In the genomic region with DNA sequence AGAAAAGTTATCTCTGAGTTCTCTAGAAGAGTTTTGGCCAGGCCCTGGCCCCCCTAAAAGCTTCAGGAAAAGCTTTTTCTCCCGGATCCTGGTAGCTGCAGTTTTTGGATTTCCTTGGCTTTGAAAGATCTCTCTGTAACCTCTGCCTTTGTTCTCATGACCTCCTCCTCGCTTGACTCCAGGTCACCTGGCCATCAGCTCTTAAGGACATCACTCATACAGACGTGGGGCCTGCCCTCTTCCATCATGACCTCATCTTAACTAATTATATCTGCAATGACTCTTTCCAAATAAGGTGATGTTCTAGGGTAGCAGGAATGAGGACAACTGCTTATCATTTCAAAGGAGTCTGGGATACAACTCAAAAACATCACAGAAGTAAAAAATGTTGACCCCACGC, we compare ENCODE assay signal across 23 mouse cellular contexts.
DNase-seq lines count a peak whose midpoint lies in the region; ATAC-seq lines count a peak whose summit lies in the region.
"Had no signal": no experiment of that assay in that cellular context is flagged by ENCODE, and none has a peak within 500 bp of the region (broad histone marks: within the 10 kb centered on the region; RNA-seq: fewer than 3 reads in every experiment).

No protein-coding gene starts in this region.

- H3K4me3 ChIP-seq in heart, embryonic 16.5 days (ENCODE audit: low read length), result no peak overlapping the region
- H3K4me3 ChIP-seq: forebrain, embryonic 13.5 days; heart, embryonic 15.5 days; hindbrain, embryonic 10.5 days; hindbrain, embryonic 15.5 days; limb, embryonic 10.5 days; limb, embryonic 15.5 days; liver, embryonic 13.5 days had no signal

- 35% methylated on average over 4 of the region's 4 CpGs for WGBS in heart, embryonic 16.5 days

- peak; percentile 41 for DNase-seq in adrenal gland, adult 2 months
- no peak for DNase-seq in adrenal gland, postnatal 10 days
- DNase-seq in heart, postnatal 25 days (ENCODE audit: low spot score), result no peak
- peak; percentile 22 to 53 for DNase-seq in kidney, adult 8-10 months
- peak; percentile 56 for DNase-seq in kidney, postnatal 14 days
- DNase-seq: cerebellum, adult 11 months; cerebellum, adult 9-11 months; gastrocnemius, postnatal 10 days; liver, embryonic 13.5 days; lung, adult 18-20 months; lung, postnatal 14 days; midbrain, embryonic 14.5 days; thymus, postnatal 4 days had no signal

- H3K36me3 ChIP-seq in heart, embryonic 16.5 days (ENCODE audit: control insufficient read depth, insufficient read depth), result no peaks in the 10 kb centered on the region
- H3K36me3 ChIP-seq: heart, embryonic 15.5 days; hindbrain, embryonic 10.5 days; hindbrain, embryonic 15.5 days; limb, embryonic 10.5 days; limb, embryonic 15.5 days; liver, embryonic 13.5 days had no signal

- intact Hi-C loops in heart, postnatal 25 days (cut with DNase I), result no loop called here

- peaks cover 12% of the 10 kb centered on the region for H3K4me1 ChIP-seq in heart, embryonic 16.5 days (ENCODE audit: control insufficient read depth, insufficient read depth, low read length)
- H3K4me1 ChIP-seq: liver, embryonic 13.5 days had no signal

- H3K27me3 ChIP-seq in heart, embryonic 16.5 days (ENCODE audit: control insufficient read depth, insufficient read depth, low read length), result no peaks in the 10 kb centered on the region
- H3K27me3 ChIP-seq: forebrain, embryonic 13.5 days; heart, embryonic 15.5 days; hindbrain, embryonic 15.5 days; limb, embryonic 15.5 days; liver, embryonic 13.5 days; Patski had no signal

- H3K27ac ChIP-seq in heart, embryonic 16.5 days (ENCODE audit: low read length), result no peak overlapping the region
- H3K27ac ChIP-seq: forebrain, embryonic 13.5 days; heart, embryonic 15.5 days; hindbrain, embryonic 10.5 days; hindbrain, embryonic 15.5 days; limb, embryonic 10.5 days; limb, embryonic 15.5 days; liver, embryonic 13.5 days had no signal

- 0 out of 2 replicates have a peak, but pooled peaks have one; percentile 32 for ATAC-seq in heart, embryonic 16.5 days (replicated peaks; ENCODE audit: extremely low read depth, insufficient read depth, low FRiP score)
- no peak for ATAC-seq in CD4-positive, CD25-positive, alpha-beta regulatory T cell, adult 4 months
- ATAC-seq: forebrain, embryonic 13.5 days; inflammation-experienced regulatory T-cells, adult 6 months; Patski had no signal

- H3K4me2 ChIP-seq in heart, embryonic 16.5 days (ENCODE audit: low read depth, low read length), result no peak overlapping the region
- H3K4me2 ChIP-seq: forebrain, embryonic 13.5 days; heart, embryonic 15.5 days; hindbrain, embryonic 15.5 days; limb, embryonic 15.5 days; liver, embryonic 13.5 days had no signal

- H3K9me3 ChIP-seq in heart, embryonic 16.5 days (replicated peaks; ENCODE audit: control insufficient read depth, low read length), result no peaks in the 10 kb centered on the region
- H3K9me3 ChIP-seq: forebrain, embryonic 13.5 days; heart, embryonic 15.5 days; hindbrain, embryonic 10.5 days; hindbrain, embryonic 15.5 days; limb, embryonic 10.5 days; limb, embryonic 15.5 days; liver, embryonic 13.5 days had no signal

- no peak overlapping the region for H3K9ac ChIP-seq in heart, embryonic 16.5 days (ENCODE audit: low read length)
- H3K9ac ChIP-seq: forebrain, embryonic 13.5 days; heart, embryonic 15.5 days; hindbrain, embryonic 15.5 days; limb, embryonic 15.5 days; liver, embryonic 13.5 days had no signal

Comparison
In these comparisons a context has a peak if more than half of its experiments do, and no peak if none do; other contexts are left out.
1. DNase-seq: peak in adrenal gland, adult 2 months (single experiment), kidney, adult 8-10 months (2 of 2) and kidney, postnatal 14 days (single experiment); none in adrenal gland, postnatal 10 days (single experiment) and heart, postnatal 25 days (single experiment).